Mouse (Mus musculus) liver, embryonic 15.5 days (tissue): ENCODE measurements at regions not wholly inside any gene's neighbourhood (a gene's known extent, or its start where the extent isn't known, plus 50 kb on each side); places are given as distances from the start of the nearest gene placed in this dataset.
A peak's percentile ranks its signal among the peaks of the same experiment; 100 is the strongest.

Source experiments
- ATAC-seq: fragments of 200-750 bp; cut with Nextera tagmentation; 2 replicates; pipeline ENCODE4 v1.8.0; 2017; ENCODE audit warnings: moderate number of reproducible peaks, mild to moderate bottlenecking, moderate library complexity; ENCODE audit not compliant: insufficient read depth
- H3K27ac ChIP-seq: fragments of 300-500 bp; sonication (generic); replicated peaks from 2 replicates; pipeline ENCODE4 v1.5.1; 2015; ENCODE audit warnings: mild to moderate bottlenecking, inconsistent platforms
- H3K27me3 ChIP-seq: fragments of 300-500 bp; sonication (generic); 2 replicates; pipeline ENCODE4 v1.6.1; 2015; ENCODE audit warnings: mild to moderate bottlenecking, inconsistent platforms
- H3K36me3 ChIP-seq: fragments of 300-500 bp; sonication (generic); replicated peaks from 2 replicates; pipeline ENCODE4 v1.6.1; 2015; ENCODE audit warnings: moderate library complexity, mild to moderate bottlenecking, inconsistent platforms
- H3K4me1 ChIP-seq: fragments of 300-500 bp; sonication (generic); replicated peaks from 2 replicates; pipeline ENCODE4 v1.6.1; 2015; ENCODE audit warnings: inconsistent platforms
- H3K4me2 ChIP-seq: fragments of 300-500 bp; sonication (generic); 2 replicates; pipeline ENCODE4 v1.6.1; 2015; ENCODE audit warnings: moderate library complexity, mild to moderate bottlenecking, inconsistent platforms
- H3K4me3 ChIP-seq: fragments of 300-500 bp; sonication (generic); replicated peaks from 2 replicates; pipeline ENCODE4 v1.5.1; 2015; ENCODE audit warnings: mild to moderate bottlenecking, inconsistent platforms
- H3K9ac ChIP-seq: fragments of 300-500 bp; sonication (generic); 2 replicates; pipeline ENCODE4 v1.6.1; 2015; ENCODE audit warnings: moderate library complexity, mild to moderate bottlenecking, inconsistent platforms
- H3K9me3 ChIP-seq: fragments of 300-500 bp; sonication (generic); replicated peaks from 2 replicates; pipeline ENCODE4 v1.6.1; 2016; ENCODE audit warnings: inconsistent platforms
- WGBS: fragments of 180-500 bp; shearing (Covaris S2); methylation state at CpG from one replicate; pipeline ENCODE4 v1.1.7; 2015; ENCODE audit warnings: mixed read lengths; ENCODE audit not compliant: insufficient replicate concordance; 5-methylcytosine and 5-hydroxymethylcytosine counted together

DNA sequence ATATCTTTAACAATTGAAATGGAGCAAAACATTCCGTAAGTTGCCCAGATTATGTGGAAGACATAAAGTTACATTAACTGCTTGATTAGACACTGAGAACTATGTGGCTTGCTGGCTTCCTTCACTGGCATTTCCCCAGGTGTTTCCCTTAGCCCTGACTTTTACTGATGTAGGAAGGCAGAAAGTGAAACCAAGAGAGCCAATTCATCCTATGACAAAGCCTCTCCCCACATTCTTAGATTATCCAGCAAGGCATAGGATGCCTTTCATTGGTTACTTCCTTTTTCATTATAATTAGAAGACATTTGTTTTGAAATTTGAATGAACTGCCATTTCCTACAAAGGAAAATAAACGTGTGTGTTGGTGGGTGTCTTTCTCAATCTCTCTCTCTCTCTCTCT lies 72.1 kb downstream of the Cdc42ep3 start:
- Histone ChIP-seq H3K27me3 (no peaks in the 10 kb centered on the region), H3K9ac (no peak overlapping the region), H3K4me3 (no peak overlapping the region), H3K9me3 (no peaks in the 10 kb centered on the region), H3K4me2 (no peak overlapping the region), H3K36me3 (no peaks in the 10 kb centered on the region), H3K4me1 (0 out of 2 replicates have a peak, but pooled peaks cover 2% of the 10 kb centered on the region), H3K27ac (no peak overlapping the region)
- ATAC-seq = no peak
- WGBS = 48% methylated on average over 2 of the region's 2 CpGs

DNA sequence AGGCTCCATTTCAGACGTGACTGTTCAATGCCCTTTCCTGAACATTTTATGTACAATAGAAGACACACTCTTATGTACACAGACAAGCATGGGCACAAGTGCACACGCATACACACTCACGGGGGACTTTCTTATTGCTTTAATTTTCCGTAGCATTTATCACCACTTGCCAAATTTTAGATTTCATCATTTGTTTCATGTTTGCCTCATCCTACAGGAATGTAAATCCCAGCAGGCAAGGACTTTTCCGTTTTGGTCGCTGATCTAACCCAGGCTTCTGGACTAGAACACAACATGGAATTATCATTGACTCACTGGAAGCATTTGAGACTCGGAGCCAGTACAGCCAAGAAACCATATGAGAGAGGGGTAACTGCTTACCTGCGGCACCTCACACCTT lies 81.3 kb downstream of the Cdc42ep3 start:
- 69% methylated on average over 8 of the region's 8 CpGs for WGBS
- Histone ChIP-seq H3K4me3 (no peak overlapping the region), H3K27ac (no peak overlapping the region), H3K27me3 (no peaks in the 10 kb centered on the region), H3K4me2 (no peak overlapping the region), H3K9me3 (no peaks in the 10 kb centered on the region), H3K36me3 (no peaks in the 10 kb centered on the region), H3K9ac (no peak overlapping the region), H3K4me1 (no peaks in the 10 kb centered on the region)
- ATAC-seq = no peak

DNA sequence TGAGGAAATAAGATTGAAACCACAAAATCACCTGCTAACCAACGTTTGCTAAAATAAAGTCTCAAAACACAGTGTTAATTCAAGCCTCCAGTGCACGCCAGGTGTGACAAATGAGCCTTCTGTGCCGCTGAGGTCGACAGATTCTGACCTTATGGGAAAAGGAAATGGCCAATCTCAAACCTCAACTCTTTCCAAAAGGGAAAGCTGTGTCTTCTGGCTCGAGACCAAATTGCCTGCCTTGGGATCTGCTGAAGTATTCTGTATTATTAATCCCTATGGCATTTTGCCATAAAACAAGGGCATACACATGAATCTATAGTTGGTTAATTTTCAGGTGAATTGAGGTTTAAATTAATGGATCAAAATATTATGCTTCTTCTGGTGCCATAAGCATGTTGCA lies 95.2 kb downstream of the Cdc42ep3 start:
- no peaks in the 10 kb centered on the region for H3K36me3 ChIP-seq
- H3K4me3 ChIP-seq = no peak overlapping the region
- H3K27ac ChIP-seq = no peak overlapping the region
- no peak overlapping the region for H3K9ac ChIP-seq
- no peaks in the 10 kb centered on the region for H3K4me1 ChIP-seq
- no peak overlapping the region for H3K4me2 ChIP-seq
- WGBS = 39% methylated on average over 5 of the region's 5 CpGs
- ATAC-seq = no peak
- H3K9me3 ChIP-seq = no peaks in the 10 kb centered on the region
- no peaks in the 10 kb centered on the region for H3K27me3 ChIP-seq

- H3K9ac ChIP-seq = no peak overlapping the region
- H3K4me1 ChIP-seq = no peaks in the 10 kb centered on the region
- WGBS = 62% methylated on average over 9 of the region's 9 CpGs
- no peak overlapping the region for H3K27ac ChIP-seq
- H3K36me3 ChIP-seq = no peaks in the 10 kb centered on the region
- H3K27me3 ChIP-seq = no peaks in the 10 kb centered on the region
- no peak overlapping the region for H3K4me3 ChIP-seq
- ATAC-seq = no peak
- no peaks in the 10 kb centered on the region for H3K9me3 ChIP-seq
- no peak overlapping the region for H3K4me2 ChIP-seq
These were observed 107.7 kb downstream of the Cdc42ep3 start for GRCm38 (mm10) chr17:79246962-79247902.

- Histone ChIP-seq H3K36me3 (no peaks in the 10 kb centered on the region), H3K27me3 (no peaks in the 10 kb centered on the region), H3K9ac (no peak overlapping the region), H3K4me2 (no peak overlapping the region), H3K9me3 (no peaks in the 10 kb centered on the region), H3K4me3 (no peak overlapping the region), H3K27ac (no peak overlapping the region), H3K4me1 (no peaks in the 10 kb centered on the region)
- no peak for ATAC-seq
- WGBS = 78% methylated on average over 11 of the region's 11 CpGs
These were observed 110.8 kb downstream of the Cdc42ep3 start for GRCm38 (mm10) chr17:79244121-79244520.

DNA sequence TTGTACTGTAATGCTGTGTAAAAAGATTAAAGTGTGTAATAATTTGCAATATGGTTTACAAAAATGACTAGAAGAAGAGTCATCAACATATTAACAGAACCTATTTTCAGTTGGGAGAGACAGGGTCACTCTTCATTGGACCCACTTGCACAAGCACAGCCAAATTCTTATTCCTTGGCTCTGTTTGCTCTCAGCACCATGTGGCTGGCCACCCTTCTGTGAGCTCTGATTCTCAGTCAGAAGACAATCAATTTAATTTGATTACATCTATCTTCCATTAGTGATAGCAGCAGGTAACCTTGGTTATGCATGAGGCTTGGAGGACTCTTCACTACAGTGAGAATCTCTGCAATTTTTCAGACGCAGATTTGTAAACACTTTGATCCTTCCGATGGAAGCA lies 111.5 kb downstream of the Cdc42ep3 start:
- H3K4me3 ChIP-seq = no peak overlapping the region
- H3K27ac ChIP-seq = no peak overlapping the region
- no peaks in the 10 kb centered on the region for H3K36me3 ChIP-seq
- no peak overlapping the region for H3K9ac ChIP-seq
- H3K27me3 ChIP-seq = no peaks in the 10 kb centered on the region
- no peak for ATAC-seq
- no peaks in the 10 kb centered on the region for H3K4me1 ChIP-seq
- H3K4me2 ChIP-seq = no peak overlapping the region
- no peaks in the 10 kb centered on the region for H3K9me3 ChIP-seq
- 73% methylated on average over 2 of the region's 2 CpGs for WGBS

DNA sequence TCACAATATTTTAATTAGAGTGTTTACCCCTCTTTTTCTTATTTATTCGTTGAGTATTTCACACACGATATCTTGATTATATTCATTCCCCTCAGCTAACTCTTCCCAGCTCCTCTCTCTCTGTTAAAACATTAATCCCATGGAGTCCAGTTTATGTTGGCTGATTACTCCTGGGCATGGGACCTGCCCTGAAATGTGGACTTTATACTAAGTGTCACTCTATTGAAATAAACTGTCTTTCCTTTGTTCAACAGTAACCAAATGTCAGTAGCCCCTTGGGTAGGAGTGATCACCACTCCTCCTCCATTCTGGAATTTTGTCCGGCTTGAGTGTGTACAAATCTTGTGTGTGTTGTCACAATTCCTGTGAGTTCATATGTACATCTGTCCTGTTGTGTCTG lies 113.4 kb downstream of the Cdc42ep3 start:
- H3K27ac ChIP-seq = no peak overlapping the region
- H3K4me2 ChIP-seq = no peak overlapping the region
- no peak overlapping the region for H3K4me3 ChIP-seq
- H3K9me3 ChIP-seq = no peaks in the 10 kb centered on the region
- no peaks in the 10 kb centered on the region for H3K27me3 ChIP-seq
- H3K4me1 ChIP-seq = no peaks in the 10 kb centered on the region
- WGBS = 63% methylated on average over 3 of the region's 3 CpGs
- no peak overlapping the region for H3K9ac ChIP-seq
- no peak for ATAC-seq
- H3K36me3 ChIP-seq = no peaks in the 10 kb centered on the region

GRCm38 (mm10) chr17:79236244-79236781 lies 118.6 kb downstream of the Cdc42ep3 start:
- H3K9ac ChIP-seq = no peak overlapping the region

DNA sequence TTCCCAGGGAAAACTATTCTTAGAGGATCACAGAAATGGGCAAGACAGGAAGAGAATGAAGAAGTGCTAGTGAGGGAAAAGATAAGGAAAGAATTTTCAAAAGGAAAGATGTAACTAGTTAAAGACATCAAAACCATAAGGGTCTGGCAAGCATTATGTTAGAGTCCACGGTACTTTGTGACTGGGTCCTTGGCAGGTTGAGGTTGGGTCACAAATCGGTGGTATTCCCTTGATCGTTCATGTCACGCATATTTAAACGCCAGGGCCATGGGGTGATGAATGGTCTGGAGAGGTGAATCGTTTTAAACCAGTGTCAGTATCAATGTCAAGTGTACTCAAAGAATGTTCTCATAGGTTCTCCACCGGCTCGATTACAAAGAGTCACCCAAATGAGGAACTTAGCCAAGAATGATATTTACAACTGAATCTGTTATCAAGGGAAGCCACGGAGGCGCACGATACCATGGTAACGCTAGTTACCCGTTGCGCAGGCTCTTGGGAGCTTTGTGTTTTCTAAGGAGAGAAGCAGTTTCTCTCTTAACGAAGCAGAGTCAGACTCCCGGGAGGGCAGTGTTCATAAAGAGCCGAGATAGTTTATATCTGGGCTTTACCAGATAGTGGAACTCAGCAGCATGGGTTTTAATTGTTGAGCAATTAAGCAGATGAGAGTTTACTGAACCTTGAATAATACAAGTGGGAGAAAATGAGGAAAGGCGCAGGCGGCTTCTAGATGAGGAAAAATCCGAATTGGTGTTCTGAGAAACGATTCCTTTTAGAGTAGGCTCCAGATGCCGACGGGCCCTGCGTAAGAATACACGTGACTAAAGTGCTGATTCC lies 124.0 kb downstream of the Cdc42ep3 start:
- Histone ChIP-seq H3K4me1 (0 out of 2 replicates have a peak, but pooled peaks cover 7% of the 10 kb centered on the region), H3K4me3 (no peak overlapping the region), H3K9ac (no peak overlapping the region), H3K9me3 (no peaks in the 10 kb centered on the region), H3K27ac (no peak overlapping the region), H3K36me3 (no peaks in the 10 kb centered on the region), H3K27me3 (no peaks in the 10 kb centered on the region), H3K4me2 (peak overlapping the region; percentile 8; the same call in 1 of the 2 replicates)
- peak; percentile 47; the same call in 1 of the 2 replicates for ATAC-seq
- WGBS = 37% methylated on average over 25 of the region's 25 CpGs

More at GRCm38 (mm10) chr17:79236244-79236781, 118.6 kb downstream of the Cdc42ep3 start:
- Histone ChIP-seq H3K9me3 (no peaks in the 10 kb centered on the region), H3K4me3 (no peak overlapping the region), H3K36me3 (no peaks in the 10 kb centered on the region), H3K27ac (no peak overlapping the region), H3K4me2 (no peak overlapping the region), H3K27me3 (no peaks in the 10 kb centered on the region), H3K4me1 (0 out of 2 replicates have a peak, but pooled peaks cover under 1% of the 10 kb centered on the region)
- 51% methylated on average over 3 of the region's 3 CpGs for WGBS
- no peak for ATAC-seq

- H3K9me3 ChIP-seq = no peaks in the 10 kb centered on the region
- no peak overlapping the region for H3K4me2 ChIP-seq
- ATAC-seq = no peak
- WGBS = 53% methylated on average over 1 of the region's 1 CpGs
- no peak overlapping the region for H3K4me3 ChIP-seq
- no peaks in the 10 kb centered on the region for H3K4me1 ChIP-seq
- H3K27me3 ChIP-seq = no peaks in the 10 kb centered on the region
- no peak overlapping the region for H3K9ac ChIP-seq
- H3K27ac ChIP-seq = no peak overlapping the region
- H3K36me3 ChIP-seq = no peaks in the 10 kb centered on the region
These were observed 148.3 kb downstream of the Cdc42ep3 start for GRCm38 (mm10) chr17:79206563-79206962.

DNA sequence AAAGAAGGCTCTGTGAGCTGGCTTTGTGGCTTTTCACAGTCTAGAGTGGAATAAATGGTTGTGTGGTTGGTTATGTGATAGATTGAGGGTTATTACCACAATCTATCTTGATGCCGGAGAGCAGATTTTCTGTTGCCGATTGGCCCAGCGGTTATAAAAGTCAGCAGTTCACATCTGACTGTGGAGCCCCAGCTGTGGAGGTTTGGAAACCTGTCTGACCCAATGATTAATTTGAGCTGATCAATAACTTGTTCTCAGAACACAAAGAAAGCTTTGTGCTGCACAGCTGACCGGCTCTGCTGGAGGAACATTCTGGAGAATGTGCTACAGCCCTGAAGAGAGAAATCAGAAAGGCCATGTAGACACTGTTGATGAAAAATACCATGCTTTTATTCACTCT lies 148.8 kb downstream of the Cdc42ep3 start:
- no peak overlapping the region for H3K27ac ChIP-seq
- no peaks in the 10 kb centered on the region for H3K4me1 ChIP-seq
- no peak overlapping the region for H3K9ac ChIP-seq
- no peaks in the 10 kb centered on the region for H3K36me3 ChIP-seq
- H3K9me3 ChIP-seq = no peaks in the 10 kb centered on the region
- H3K4me2 ChIP-seq = no peak overlapping the region
- H3K27me3 ChIP-seq = no peaks in the 10 kb centered on the region
- no peak overlapping the region for H3K4me3 ChIP-seq
- ATAC-seq = no peak
- WGBS = 83% methylated on average over 4 of the region's 4 CpGs
